Mouse (Mus musculus) G1E (cell line): ENCODE results near the gene 1700019A02Rik. TPM values are rescaled to one million over a fixed set of nuclear protein-coding genes. Genes with fewer than 3 reads are reported as not detected.

Source experiments
- ATAC-seq: 2 replicates; pipeline ENCODE4 v1.8.0; 2016; ENCODE audit warnings: mild to moderate bottlenecking; ENCODE audit not compliant: insufficient number of reproducible peaks, poor library complexity, low FRiP score, severe bottlenecking; ENCODE audit errors: extremely low read depth
- DNase-seq: peaks from one replicate; pipeline ENCODE4 v3.0.0; 2012; ENCODE audit warnings: low spot score
- H3K27me3 ChIP-seq: 2 replicates; pipeline ENCODE4 v1.6.1; 2012; ENCODE audit warnings: mild to moderate bottlenecking, low read length, inconsistent platforms; ENCODE audit not compliant: insufficient read depth
- H3K36me3 ChIP-seq: replicated peaks from 2 replicates; pipeline ENCODE3; 2012; ENCODE audit warnings: mild to moderate bottlenecking, inconsistent platforms
- H3K4me1 ChIP-seq: 2 replicates; pipeline ENCODE4 v1.6.1; 2012; ENCODE audit warnings: low read depth, low read length, inconsistent platforms, mixed read lengths; ENCODE audit not compliant: insufficient read depth
- H3K4me3 ChIP-seq: 2 replicates; pipeline ENCODE4 v1.5.1; 2012; ENCODE audit warnings: low read depth, mild to moderate bottlenecking, inconsistent platforms, low read length, moderate library complexity, mixed read lengths
- H3K9me3 ChIP-seq: replicated peaks from 2 replicates; pipeline ENCODE4 v1.6.1; 2012; ENCODE audit warnings: inconsistent platforms
- CTCF ChIP-seq: IDR thresholded peaks from 2 replicates; pipeline ENCODE4 v1.5.1; 2012; ENCODE audit warnings: low read depth, low read length, inconsistent platforms, mixed read lengths
- GATA1 ChIP-seq: IDR thresholded peaks from 2 replicates; pipeline ENCODE4 v1.6.1; 2012; ENCODE audit warnings: borderline replicate concordance, low read length, inconsistent platforms, mixed read lengths
- GATA2 ChIP-seq: IDR thresholded peaks from 2 replicates; pipeline ENCODE4 v1.6.1; 2012; ENCODE audit warnings: low read depth, low read length, inconsistent platforms, borderline replicate concordance
- POLR2AphosphoS5 ChIP-seq: IDR thresholded peaks from 2 replicates; pipeline ENCODE4 v1.6.1; 2012; ENCODE audit warnings: low read depth, low read length, inconsistent platforms; ENCODE audit not compliant: insufficient replicate concordance
- TAL1 ChIP-seq: conservative IDR thresholded peaks from 2 replicates; pipeline ENCODE4 v1.6.1; 2012; ENCODE audit warnings: low read depth, low read length, inconsistent platforms, mixed read lengths
- polyA plus RNA-seq: library from polyadenylated mRNA; stranded (reverse); fragments of >175 nt; gene quantifications from 2 replicates; pipeline ENCODE4 v1.2.3, GENCODE M21; 2012
- total RNA-seq, 2 experiments: library from RNA; stranded (forward) in 1 of 2; stranded (reverse) in 1 of 2; fragments of 200-1000 nt in 1 of 2; fragments of >200 nt in 1 of 2; fragmentation: Nextera tagmentation in 1 of 2; gene quantifications; 2 replicates each; pipeline ENCODE4 v1.2.3; 2014 to 2017

1700019A02Rik gene
- not detected in 2 replicates for total RNA-seq (2014; fragmentation: Nextera tagmentation)
- total RNA-seq (2017), result not detected in 2 replicates
- not detected in 2 replicates for polyA plus RNA-seq

DNA sequence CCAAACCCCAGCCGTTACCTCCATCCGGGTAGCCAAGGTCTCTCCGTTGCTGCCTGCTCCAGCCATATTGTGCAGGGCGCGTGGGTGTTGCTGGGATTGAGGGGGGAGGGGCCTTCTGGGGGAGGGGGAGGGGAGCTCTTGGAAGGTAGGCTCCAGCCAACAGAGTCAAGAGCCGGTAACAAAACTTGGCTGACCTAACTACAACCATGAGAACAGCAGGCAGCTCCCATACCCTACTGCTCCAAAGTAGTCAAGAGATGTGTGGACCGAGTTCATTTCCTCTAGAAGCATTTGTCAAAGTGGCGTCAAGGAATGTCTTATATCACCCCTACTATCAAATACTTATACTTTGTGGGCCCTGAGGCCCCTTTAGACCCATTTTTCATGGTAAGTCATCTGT is at the start of gene 1700019A02Rik:
Gene 1700019A02Rik (minus strand): TSS at position 101 of the 400 bp plus-strand sequence.
- no peaks in the 10 kb centered on the region for H3K4me1 ChIP-seq
- TF ChIP-seq TAL1 (no peak), POLR2AphosphoS5 (no peak), GATA2 (no peak), CTCF (no peak), GATA1 (no peak)
- H3K4me3 ChIP-seq, result no peak within 1 kb of the TSS
- DNase-seq (no peak), ATAC-seq (no peak)
- no peaks in the 10 kb centered on the region for H3K27me3 ChIP-seq
- H3K9me3 ChIP-seq, result no peaks in the 10 kb centered on the region
- peaks cover 17% of the 10 kb centered on the region for H3K36me3 ChIP-seq

DNA sequence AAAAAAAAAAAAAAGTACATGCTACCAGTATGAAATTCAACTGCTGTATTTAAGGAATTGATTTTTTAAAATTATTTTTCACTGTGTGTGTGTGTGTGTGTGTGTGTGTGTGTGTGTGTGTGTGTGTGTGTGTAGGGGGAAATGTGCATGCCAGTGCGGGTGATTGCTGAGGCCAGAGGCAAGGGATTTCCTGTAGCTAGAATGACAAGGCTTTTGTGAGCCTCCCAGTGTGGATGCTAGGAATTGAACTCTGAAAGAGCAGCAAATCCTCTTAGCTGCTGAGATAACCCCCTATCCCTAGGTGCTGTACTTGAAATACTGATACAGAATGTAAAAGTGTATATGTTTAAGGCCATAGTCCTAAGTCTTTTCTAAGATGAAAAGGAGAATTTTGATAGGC is 38.6 kb upstream of the 1700019A02Rik start:
- no peaks in the 10 kb centered on the region for H3K4me1 ChIP-seq
- no peak overlapping the region for H3K4me3 ChIP-seq
- TF ChIP-seq CTCF (no peak), GATA2 (no peak), TAL1 (no peak), GATA1 (no peak), POLR2AphosphoS5 (no peak)
- DNase-seq (no peak), ATAC-seq (no peak)
- no peaks in the 10 kb centered on the region for H3K9me3 ChIP-seq
- H3K27me3 ChIP-seq, result no peaks in the 10 kb centered on the region
- H3K36me3 ChIP-seq, result peaks cover 50% of the 10 kb centered on the region

DNA sequence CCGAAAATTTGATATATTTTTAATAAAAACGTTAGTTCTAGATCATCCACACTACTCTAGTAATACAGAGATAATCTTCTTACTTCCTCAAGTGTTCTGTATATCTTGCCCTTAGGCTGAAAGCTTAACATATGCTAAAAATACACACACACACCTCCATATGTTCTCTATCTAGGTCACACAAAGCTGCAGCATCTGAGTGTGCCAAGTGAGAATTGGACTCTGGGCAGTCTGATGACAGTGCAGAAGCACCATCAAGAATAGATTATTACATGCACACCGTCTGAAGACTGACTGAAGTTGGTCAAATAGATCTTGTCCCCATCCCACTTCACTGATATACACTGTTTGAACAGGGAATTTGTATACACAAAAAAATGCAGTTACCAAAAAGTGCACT is 38.2 kb upstream of the 1700019A02Rik start:
- no peak for DNase-seq
- no peaks in the 10 kb centered on the region for H3K27me3 ChIP-seq
- no peak for TF ChIP-seq TAL1
- no peak for TF ChIP-seq GATA1
- no peak for TF ChIP-seq GATA2
- TF ChIP-seq POLR2AphosphoS5, result no peak
- TF ChIP-seq CTCF, result no peak

DNA sequence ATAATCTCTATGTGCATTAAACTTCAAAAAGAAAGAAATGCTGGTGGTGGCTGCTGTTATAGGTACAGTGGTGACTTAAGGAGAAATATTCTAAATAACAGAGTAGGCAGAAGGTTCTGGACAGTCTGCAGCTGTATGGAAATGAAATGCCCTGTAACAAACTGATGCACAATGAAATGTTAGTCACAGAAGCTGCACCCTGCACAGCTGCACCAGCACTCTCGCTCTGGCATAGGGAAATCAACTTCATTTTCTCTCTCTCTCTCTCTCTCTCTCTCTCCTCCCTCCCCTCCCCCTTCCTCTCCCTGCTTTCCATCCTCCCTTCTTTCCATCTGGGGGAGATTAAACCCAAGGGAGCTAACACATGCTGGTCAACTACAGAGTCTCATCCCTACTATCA is 37.3 kb upstream of the 1700019A02Rik start:
- ATAC-seq (no peak), DNase-seq (no peak)
- TF ChIP-seq TAL1 (no peak), GATA2 (no peak), POLR2AphosphoS5 (no peak), CTCF (no peak), GATA1 (no peak)
- peaks cover 40% of the 10 kb centered on the region for H3K36me3 ChIP-seq
- no peaks in the 10 kb centered on the region for H3K27me3 ChIP-seq
- H3K4me3 ChIP-seq, result no peak overlapping the region
- H3K4me1 ChIP-seq, result no peaks in the 10 kb centered on the region
- no peaks in the 10 kb centered on the region for H3K9me3 ChIP-seq

More for the DNA sequence above, 38.2 kb upstream of the 1700019A02Rik start:
- H3K9me3 ChIP-seq, result no peaks in the 10 kb centered on the region
- peaks cover 46% of the 10 kb centered on the region for H3K36me3 ChIP-seq
- no peaks in the 10 kb centered on the region for H3K4me1 ChIP-seq
- H3K4me3 ChIP-seq, result no peak overlapping the region
- no peak for ATAC-seq

DNA sequence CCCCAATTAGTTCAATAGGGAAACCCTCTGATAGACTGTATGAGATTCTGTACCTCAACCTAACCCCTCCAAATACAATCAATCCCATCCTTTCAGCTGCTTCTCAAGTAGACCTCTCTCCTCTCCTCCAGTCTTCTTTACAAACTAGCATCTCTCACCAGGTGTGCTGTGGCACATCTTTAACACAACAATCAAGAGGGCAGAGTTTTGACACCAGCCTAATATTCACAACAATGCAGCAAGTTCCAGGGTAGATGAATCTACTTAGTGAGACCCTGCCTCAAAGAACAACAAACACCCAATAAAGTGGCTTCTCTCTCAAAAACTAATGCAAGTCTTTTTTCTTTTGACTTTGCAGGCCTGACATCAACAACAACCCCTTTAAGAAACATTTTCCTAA is 22.7 kb upstream of the 1700019A02Rik start:
- H3K4me3 ChIP-seq, result no peak overlapping the region
- ATAC-seq (no peak), DNase-seq (no peak)
- H3K27me3 ChIP-seq, result no peaks in the 10 kb centered on the region
- H3K36me3 ChIP-seq, result peaks cover 46% of the 10 kb centered on the region
- TF ChIP-seq TAL1, result no peak
- TF ChIP-seq GATA2, result no peak
- TF ChIP-seq CTCF, result no peak
- no peak for TF ChIP-seq GATA1
- no peak for TF ChIP-seq POLR2AphosphoS5
- no peaks in the 10 kb centered on the region for H3K9me3 ChIP-seq
- no peaks in the 10 kb centered on the region for H3K4me1 ChIP-seq

DNA sequence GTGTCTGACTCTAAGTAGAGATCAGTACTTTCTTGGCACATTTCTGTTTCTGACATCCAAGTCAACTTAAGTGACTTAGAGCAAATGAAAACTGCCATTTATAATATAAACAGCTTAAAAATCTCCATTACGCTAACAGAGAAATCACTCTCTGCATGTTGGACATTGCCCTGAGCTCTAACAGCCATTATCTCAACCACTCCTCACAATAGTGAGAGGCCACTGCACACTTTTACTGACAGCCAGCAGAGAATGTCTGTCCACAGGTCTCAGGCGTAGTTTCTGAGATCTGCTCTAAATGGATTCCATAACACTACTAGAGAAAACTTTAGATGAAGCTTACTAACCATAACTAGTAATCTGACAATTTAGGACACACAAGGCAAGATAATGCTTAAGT is 16.5 kb upstream of the 1700019A02Rik start:
- no peaks in the 10 kb centered on the region for H3K9me3 ChIP-seq
- TF ChIP-seq GATA2 (no peak), TAL1 (no peak), POLR2AphosphoS5 (no peak)
- H3K4me3 ChIP-seq, result no peak overlapping the region
- peaks cover 46% of the 10 kb centered on the region for H3K36me3 ChIP-seq
- no peaks in the 10 kb centered on the region for H3K27me3 ChIP-seq
- DNase-seq (no peak), ATAC-seq (no peak)
- H3K4me1 ChIP-seq, result no peaks in the 10 kb centered on the region
